Mouse (Mus musculus) erythroblast, embryonic 14.5 days (primary cell): ENCODE measurements around the gene Lmntd1.

Experiments
- GATA1 ChIP-seq: IDR thresholded peaks from 2 replicates; pipeline ENCODE4 v1.6.1; 2012; ENCODE audit warnings: low read length, inconsistent platforms, mixed read lengths
- TAL1 ChIP-seq: IDR thresholded peaks from 3 replicates; pipeline ENCODE4 v1.6.1; 2012; ENCODE audit warnings: low read length, inconsistent platforms, mixed read lengths

DNA sequence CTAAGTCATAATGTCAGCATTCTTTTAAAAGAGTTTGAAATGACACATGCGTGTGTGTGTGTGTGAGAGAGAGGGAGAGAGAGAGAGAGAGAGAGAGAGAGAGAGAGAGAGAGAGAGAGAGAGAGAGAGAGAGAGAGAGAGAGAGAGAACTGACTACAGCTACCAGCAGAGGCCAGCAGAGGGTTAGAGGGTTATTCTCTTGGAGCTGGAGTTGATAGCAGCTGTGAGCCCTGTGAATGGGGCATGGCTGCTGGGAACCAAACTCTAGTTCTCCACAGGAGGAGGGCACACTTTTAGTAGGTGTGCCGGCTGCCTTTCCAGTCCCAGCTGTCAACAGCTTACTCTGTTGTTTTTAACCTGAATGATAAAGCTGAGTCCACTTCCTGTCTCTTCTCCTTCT is 242.1 kb downstream of the Lmntd1 start:
- TF ChIP-seq GATA1 (no peak), TAL1 (no peak)
